Mouse (Mus musculus) midbrain, embryonic 16.5 days (tissue): Measurements from ENCODE around the gene Ralbp1. TPM values are rescaled to one million over a fixed set of nuclear protein-coding genes. Genes with fewer than 3 reads are reported as not detected.

ENCODE experiments used
- ATAC-seq: fragments of 200-750 bp; cut with Nextera tagmentation; 2 replicates; pipeline ENCODE4 v1.8.0; 2017; ENCODE audit warnings: moderate TSS enrichment
- H3K27ac ChIP-seq: fragments of 300-500 bp; sonication (generic); 2 replicates; pipeline ENCODE4 v1.5.1; 2014; ENCODE audit warnings: mild to moderate bottlenecking, low read length, mixed read lengths
- H3K27me3 ChIP-seq: fragments of 300-500 bp; sonication (generic); 2 replicates; pipeline ENCODE4 v1.6.1; 2014; ENCODE audit warnings: low read depth, low read length, mixed read lengths; ENCODE audit not compliant: control insufficient read depth, insufficient read depth
- H3K36me3 ChIP-seq: fragments of 300-500 bp; sonication (generic); 2 replicates; pipeline ENCODE4 v1.6.1; 2014; ENCODE audit warnings: mild to moderate bottlenecking, low read length, moderate library complexity, mixed read lengths; ENCODE audit not compliant: control insufficient read depth, insufficient read depth
- H3K4me1 ChIP-seq: fragments of 300-500 bp; sonication (generic); 2 replicates; pipeline ENCODE4 v1.6.1; 2014; ENCODE audit warnings: mild to moderate bottlenecking, low read length, mixed read lengths; ENCODE audit not compliant: control insufficient read depth, insufficient read depth
- H3K4me2 ChIP-seq: fragments of 300-500 bp; sonication (generic); 2 replicates; pipeline ENCODE4 v1.6.1; 2014; ENCODE audit warnings: mild to moderate bottlenecking, low read length, mixed read lengths
- H3K4me3 ChIP-seq: fragments of 300-500 bp; sonication (generic); 2 replicates; pipeline ENCODE4 v1.5.1; 2014; ENCODE audit warnings: low read depth, mild to moderate bottlenecking, low read length, moderate library complexity, mixed read lengths
- H3K9ac ChIP-seq: fragments of 300-500 bp; sonication (generic); 2 replicates; pipeline ENCODE4 v1.6.1; 2014; ENCODE audit warnings: low read depth, low read length, mixed read lengths
- H3K9me3 ChIP-seq: fragments of 300-500 bp; sonication (generic); replicated peaks from 2 replicates; pipeline ENCODE4 v1.6.1; 2014; ENCODE audit warnings: mild to moderate bottlenecking, low read length, mixed read lengths; ENCODE audit not compliant: control insufficient read depth, poor library complexity, severe bottlenecking
- WGBS: fragments of 180-500 bp; shearing (Covaris S2); extraction: QIAGEN DNeasy Blood & Tissue Kit; methylation state at CpG from one replicate; pipeline ENCODE4 v1.1.7; 2014; 5-methylcytosine and 5-hydroxymethylcytosine counted together
- polyA plus RNA-seq: library from polyadenylated mRNA; unstranded; fragments of >200 nt; fragmentation: Nextera tagmentation; extraction: Ambion mirVana; gene quantifications from 2 replicates; pipeline ENCODE4 v1.2.1, GENCODE M21; 2015

The Ralbp1 gene
- polyA plus RNA-seq, 1 experiment from 2014 or later: 50.2 TPM

GRCm38 (mm10) chr17:65811032-65811431, 74.6 kb downstream of the Ralbp1 start:
- no peak for ATAC-seq
- H3K27me3 ChIP-seq: no peaks in the 10 kb centered on the region
- peaks cover 28% of the 10 kb centered on the region for H3K36me3 ChIP-seq
- no peak overlapping the region for H3K27ac ChIP-seq
- no peaks in the 10 kb centered on the region for H3K4me1 ChIP-seq
- no peak overlapping the region for H3K9ac ChIP-seq
- H3K4me2 ChIP-seq: no peak overlapping the region
- 94% methylated on average over 5 of the region's 5 CpGs for WGBS
- H3K4me3 ChIP-seq: no peak overlapping the region
- H3K9me3 ChIP-seq: no peaks in the 10 kb centered on the region

DNA sequence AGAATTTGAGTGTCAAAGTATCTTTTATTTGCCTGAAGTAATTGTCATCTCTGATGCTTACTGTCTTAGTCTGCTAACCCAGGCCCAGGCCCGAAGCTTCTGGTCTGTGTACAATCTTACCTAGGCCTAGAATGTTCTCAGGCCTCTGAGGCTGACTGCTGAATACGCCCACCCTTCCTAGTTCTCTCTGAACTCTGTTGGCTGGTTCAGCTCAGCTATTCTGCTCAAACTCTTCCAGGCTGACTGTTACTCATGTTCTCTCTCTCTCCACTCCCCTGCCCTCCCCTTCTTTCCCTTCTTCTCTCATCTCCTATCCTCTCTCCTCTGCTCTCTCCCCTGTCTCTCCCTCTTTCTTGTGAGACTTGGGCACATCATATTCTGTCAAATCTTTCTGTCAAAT, 79.2 kb downstream of the Ralbp1 start:
- H3K4me3 ChIP-seq: no peak overlapping the region
- H3K36me3 ChIP-seq: peaks cover 6% of the 10 kb centered on the region; the same call in 1 of the 2 replicates
- H3K9ac ChIP-seq: no peak overlapping the region
- H3K4me1 ChIP-seq: peaks cover 4% of the 10 kb centered on the region; the same call in 1 of the 2 replicates
- no peaks in the 10 kb centered on the region for H3K27me3 ChIP-seq
- ATAC-seq: no peak; the same call in 1 of the 2 replicates
- H3K27ac ChIP-seq: no peak overlapping the region
- WGBS: 86% methylated on average over 2 of the region's 2 CpGs
- no peaks in the 10 kb centered on the region for H3K9me3 ChIP-seq
- H3K4me2 ChIP-seq: no peak overlapping the region

DNA sequence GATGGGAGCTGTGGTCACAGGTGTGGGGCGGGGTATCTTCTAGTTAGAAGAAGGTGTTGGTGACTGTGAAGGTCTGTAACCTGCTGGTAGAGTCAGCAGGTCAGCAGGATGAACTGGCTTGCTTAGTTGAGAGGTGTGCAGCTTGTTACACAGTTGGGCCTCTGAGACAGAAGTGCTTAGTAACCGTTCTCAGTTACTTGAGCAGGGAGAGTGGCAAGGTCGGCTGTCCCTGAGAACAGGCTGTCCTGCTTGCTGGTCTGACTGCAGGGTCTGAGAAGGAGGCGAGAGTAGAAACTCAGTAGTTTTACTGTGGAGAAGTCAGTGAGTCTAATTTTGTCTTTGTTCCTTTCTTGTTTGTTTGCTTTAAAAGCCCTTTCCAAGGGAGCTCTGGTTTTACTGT, 79.6 kb downstream of the Ralbp1 start:
- Histone ChIP-seq H3K27ac (no peak overlapping the region), H3K4me1 (peaks cover 4% of the 10 kb centered on the region; the same call in 1 of the 2 replicates), H3K36me3 (peaks cover 4% of the 10 kb centered on the region; the same call in 1 of the 2 replicates), H3K4me3 (no peak overlapping the region), H3K4me2 (no peak overlapping the region), H3K9me3 (no peaks in the 10 kb centered on the region), H3K27me3 (no peaks in the 10 kb centered on the region), H3K9ac (no peak overlapping the region)
- 82% methylated on average over 4 of the region's 4 CpGs for WGBS
- no peak for ATAC-seq

- H3K9me3 ChIP-seq: no peaks in the 10 kb centered on the region
- H3K4me1 ChIP-seq: peaks cover 7% of the 10 kb centered on the region
- ATAC-seq: no peak
- H3K27me3 ChIP-seq: no peaks in the 10 kb centered on the region
- no peak overlapping the region for H3K4me2 ChIP-seq
- peaks cover 2% of the 10 kb centered on the region; the same call in 1 of the 2 replicates for H3K36me3 ChIP-seq
- H3K9ac ChIP-seq: no peak overlapping the region
- no peak overlapping the region for H3K4me3 ChIP-seq
- 82% methylated on average over 4 of the region's 4 CpGs for WGBS
- no peak overlapping the region for H3K27ac ChIP-seq
Observed at GRCm38 (mm10) chr17:65802026-65802425, 83.6 kb downstream of the Ralbp1 start.

DNA sequence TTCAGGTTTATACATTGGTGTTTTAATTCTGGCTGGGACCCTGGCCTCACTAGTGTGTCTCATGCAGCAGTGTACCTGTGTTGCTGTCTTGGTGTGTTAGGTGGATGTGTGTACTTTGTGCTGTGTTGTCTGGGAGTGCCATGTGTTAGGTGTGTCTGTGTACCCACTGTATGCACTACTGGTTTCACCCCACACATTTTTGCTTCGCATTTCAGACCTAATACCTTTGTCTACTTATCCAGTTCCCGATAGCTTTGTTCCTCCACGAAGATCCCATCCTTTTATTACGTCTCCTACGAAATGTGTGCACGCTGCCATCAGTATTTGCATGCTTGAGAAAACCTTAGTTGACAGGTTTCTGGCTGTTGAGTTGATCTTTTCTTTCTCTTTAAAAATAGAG, 85.1 kb downstream of the Ralbp1 start:
- Histone ChIP-seq H3K4me1 (peaks cover 7% of the 10 kb centered on the region), H3K36me3 (peaks cover 2% of the 10 kb centered on the region; the same call in 1 of the 2 replicates), H3K27ac (no peak overlapping the region), H3K27me3 (no peaks in the 10 kb centered on the region), H3K4me2 (no peak overlapping the region), H3K4me3 (no peak overlapping the region), H3K9me3 (no peaks in the 10 kb centered on the region), H3K9ac (no peak overlapping the region)
- WGBS: 88% methylated on average over 6 of the region's 6 CpGs
- ATAC-seq: no peak

DNA sequence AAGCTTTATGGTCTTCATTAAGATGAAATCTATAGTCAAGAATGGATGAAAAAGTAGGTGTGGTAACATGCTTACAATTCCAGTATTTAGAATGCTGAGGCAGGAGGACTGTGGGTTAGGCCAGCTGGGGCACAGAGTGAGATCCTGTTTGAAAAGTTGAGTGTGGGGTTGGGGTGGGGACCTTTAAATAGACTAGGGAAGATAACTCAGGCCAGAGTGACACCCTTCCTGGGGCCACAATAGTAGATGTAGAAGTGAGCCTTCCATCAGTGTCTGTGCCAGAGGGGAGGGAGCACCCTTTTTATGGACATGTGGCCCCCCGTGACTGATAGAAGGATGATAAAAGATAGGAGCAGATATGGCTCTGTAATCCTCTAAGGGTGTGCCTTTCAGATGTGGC, 86.2 kb downstream of the Ralbp1 start:
- no peaks in the 10 kb centered on the region for H3K36me3 ChIP-seq
- 89% methylated on average over 1 of the region's 1 CpGs for WGBS
- H3K4me3 ChIP-seq: no peak overlapping the region
- H3K27me3 ChIP-seq: no peaks in the 10 kb centered on the region
- no peak overlapping the region for H3K4me2 ChIP-seq
- H3K27ac ChIP-seq: no peak overlapping the region
- no peaks in the 10 kb centered on the region for H3K9me3 ChIP-seq
- ATAC-seq: no peak
- no peak overlapping the region for H3K9ac ChIP-seq
- H3K4me1 ChIP-seq: peaks cover 7% of the 10 kb centered on the region

DNA sequence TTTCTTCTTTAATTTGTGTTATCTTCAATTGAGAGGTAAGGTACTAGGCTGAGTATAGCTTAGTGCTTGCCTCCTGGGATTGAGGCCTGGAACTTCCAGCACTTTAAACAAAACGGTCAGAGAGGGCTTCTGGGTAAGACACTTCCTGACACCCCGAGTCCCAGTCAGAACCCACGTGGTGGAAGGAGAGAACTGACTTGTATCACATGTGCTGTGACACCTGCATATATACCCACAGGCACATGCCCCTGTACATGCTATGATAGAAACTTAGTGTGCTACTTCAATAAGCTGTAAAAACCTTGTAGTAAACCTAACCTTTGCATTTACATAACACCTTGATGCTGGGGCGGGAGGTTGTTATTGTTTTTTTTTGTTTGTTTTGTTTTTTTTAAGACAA, 87.2 kb downstream of the Ralbp1 start:
- no peaks in the 10 kb centered on the region for H3K9me3 ChIP-seq
- no peak overlapping the region for H3K9ac ChIP-seq
- 79% methylated on average over 4 of the region's 4 CpGs for WGBS
- no peaks in the 10 kb centered on the region for H3K27me3 ChIP-seq
- H3K36me3 ChIP-seq: no peaks in the 10 kb centered on the region
- no peak for ATAC-seq
- H3K4me2 ChIP-seq: no peak overlapping the region
- H3K4me1 ChIP-seq: peaks cover 7% of the 10 kb centered on the region
- H3K4me3 ChIP-seq: no peak overlapping the region
- H3K27ac ChIP-seq: no peak overlapping the region

Other genes starting within 250 kb of the Ralbp1 start
- not detected in 2 replicates for gene Txndc2, start 243.6 kb downstream of the Ralbp1 start, polyA plus RNA-seq
- 79.4 and 86.0 TPM in 2 replicates for gene Rab31, start 113.0 kb downstream of the Ralbp1 start, polyA plus RNA-seq
- gene Ppp4r1, start 103.2 kb downstream of the Ralbp1 start, polyA plus RNA-seq: 41.5 and 45.2 TPM in 2 replicates
- 47.1 and 54.0 TPM in 2 replicates for gene Twsg1, start 65.4 kb upstream of the Ralbp1 start, polyA plus RNA-seq
- 192 and 198 TPM in 2 replicates for gene Ankrd12, start 191.3 kb upstream of the Ralbp1 start, polyA plus RNA-seq
- 345 and 357 TPM in 2 replicates for gene Ndufv2, start 215.8 kb upstream of the Ralbp1 start, polyA plus RNA-seq
- 45.5 and 50.2 TPM in 2 replicates for gene Washc1, start 225.7 kb upstream of the Ralbp1 start, polyA plus RNA-seq
- 4.0 and 4.5 TPM in 2 replicates for gene Ddx11, start 237.7 kb upstream of the Ralbp1 start, polyA plus RNA-seq